Mouse (Mus musculus): Measurements from ENCODE around the gene Stat3. TPM values are rescaled to one million over a fixed set of nuclear protein-coding genes. Genes with fewer than 3 reads are reported as not detected.

Gene Stat3
- 44.8 and 45.1 TPM in 2 replicates for polyA plus RNA-seq (2015; fragmentation: Nextera tagmentation; extraction: Ambion mirVana)

DNA sequence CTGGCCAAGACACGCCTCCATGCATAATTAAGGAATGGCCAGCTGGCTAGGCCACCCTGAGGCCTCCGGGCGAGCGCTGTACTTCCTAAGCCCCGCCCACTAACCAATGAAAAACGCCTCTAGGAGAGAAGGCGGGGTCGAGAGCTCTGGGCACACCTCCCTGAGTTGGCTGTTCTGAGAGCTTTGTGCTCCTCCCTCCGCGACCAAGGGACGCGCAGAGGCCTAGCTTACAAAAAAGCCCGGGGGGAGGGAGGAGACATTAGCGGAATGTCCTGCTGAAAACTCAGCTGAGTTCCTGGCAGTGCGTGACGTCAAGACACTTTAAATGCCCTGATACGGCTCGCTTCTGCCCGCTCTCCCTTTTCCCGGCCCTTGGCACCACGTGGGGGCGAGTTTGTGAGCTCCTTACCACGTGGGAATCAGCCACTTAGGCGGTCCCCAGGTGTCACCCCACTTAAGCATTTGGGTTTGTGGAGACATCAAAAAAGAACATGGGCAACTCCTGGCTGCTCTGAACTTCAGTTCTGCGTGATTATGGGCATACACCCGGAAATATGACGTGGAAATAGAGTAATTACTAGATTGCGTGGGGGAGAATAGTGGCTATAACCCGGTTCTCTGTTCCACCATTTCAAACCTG lies at the start of gene Stat3:
Gene Stat3, minus strand, starts transcription at position 29 of the 640 bp plus-strand sequence.
- H3K36me3 ChIP-seq, result no peaks in the 10 kb centered on the region
- H3K27ac ChIP-seq, result peak within 1 kb of the TSS; percentile 84
- peak within 1 kb of the TSS; percentile 79 for H3K4me2 ChIP-seq
- H3K9ac ChIP-seq, result peak within 1 kb of the TSS; percentile 77
- WGBS, result under 1% methylated on average over 29 of the region's 29 CpGs
- peaks cover 24% of the 10 kb centered on the region for H3K4me1 ChIP-seq
- H3K4me3 ChIP-seq (replicated peaks), result peak within 1 kb of the TSS; percentile 78
- peak; percentile 95 for ATAC-seq (replicated peaks; ENCODE audit: low FRiP score)
- H3K9me3 ChIP-seq (replicated peaks), result no peaks in the 10 kb centered on the region
- no peaks in the 10 kb centered on the region for H3K27me3 ChIP-seq

DNA sequence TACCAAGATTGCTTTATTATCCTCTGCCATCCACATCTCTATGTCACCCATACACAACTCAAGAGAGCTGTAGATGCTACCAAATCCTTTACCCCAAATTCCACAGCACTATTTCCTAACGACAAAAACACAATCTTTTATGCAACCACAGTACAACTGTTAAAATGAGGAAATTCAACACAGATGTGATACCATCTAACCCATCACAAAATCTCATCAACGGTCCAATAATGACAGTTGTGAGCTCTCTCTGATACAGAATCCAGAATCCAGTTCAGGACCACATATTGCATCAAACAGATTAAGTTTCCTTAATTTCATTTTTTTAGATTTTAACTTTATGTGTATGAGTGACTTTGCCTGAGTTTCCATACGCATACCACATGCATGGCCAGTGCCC lies 49.3 kb upstream of the Stat3 start:
- WGBS, result 86% methylated on average over 3 of the region's 3 CpGs
- no peak for ATAC-seq (replicated peaks; ENCODE audit: low FRiP score)
- Histone ChIP-seq H3K27ac (no peak overlapping the region), H3K4me2 (no peak overlapping the region), H3K36me3 (no peaks in the 10 kb centered on the region), H3K27me3 (no peaks in the 10 kb centered on the region; the same call in 1 of the 2 replicates), H3K9me3 (replicated peaks) (no peaks in the 10 kb centered on the region), H3K4me1 (0 out of 2 replicates have a peak, but pooled peaks cover 1% of the 10 kb centered on the region), H3K4me3 (replicated peaks) (no peak overlapping the region), H3K9ac (no peak overlapping the region)

DNA sequence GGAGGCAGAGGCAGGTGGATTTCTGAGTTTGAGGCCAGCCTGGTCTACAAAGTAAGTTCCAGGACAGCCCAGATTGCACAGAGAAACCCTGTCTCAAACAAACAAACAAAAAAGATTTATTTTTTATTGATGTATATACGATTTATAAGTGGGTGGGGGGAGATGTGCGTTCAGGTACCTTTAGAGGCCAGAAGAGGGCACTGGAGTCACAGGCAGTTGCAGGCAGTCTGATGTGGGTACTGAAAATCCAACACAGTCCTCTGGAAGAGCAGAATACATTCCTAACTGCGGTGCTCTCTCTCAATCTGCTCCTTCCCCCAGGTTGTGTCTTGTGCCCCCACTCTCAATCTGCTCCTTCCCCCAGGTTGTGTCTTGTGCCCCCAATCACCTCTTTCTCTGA lies 46.3 kb upstream of the Stat3 start:
- 60% methylated on average over 3 of the region's 3 CpGs for WGBS
- Histone ChIP-seq H3K9ac (no peak overlapping the region), H3K27me3 (peaks cover 18% of the 10 kb centered on the region), H3K9me3 (replicated peaks) (no peaks in the 10 kb centered on the region), H3K4me2 (no peak overlapping the region), H3K4me1 (peaks cover 9% of the 10 kb centered on the region; the same call in 1 of the 2 replicates), H3K36me3 (no peaks in the 10 kb centered on the region), H3K4me3 (replicated peaks) (no peak overlapping the region), H3K27ac (no peak overlapping the region)
- ATAC-seq (replicated peaks; ENCODE audit: low FRiP score), result no peak

- H3K4me2 ChIP-seq, result no peak overlapping the region
- H3K27ac ChIP-seq, result no peak overlapping the region
- 75% methylated on average over 7 of the region's 7 CpGs for WGBS
- H3K4me3 ChIP-seq (replicated peaks), result peak overlapping the region; percentile 43; the same call in 1 of the 2 replicates
- H3K9ac ChIP-seq, result no peak overlapping the region; the same call in 1 of the 2 replicates
- H3K9me3 ChIP-seq (replicated peaks), result no peaks in the 10 kb centered on the region
- H3K4me1 ChIP-seq, result peaks cover 20% of the 10 kb centered on the region
- ATAC-seq (replicated peaks; ENCODE audit: low FRiP score), result no peak
- peaks cover 18% of the 10 kb centered on the region for H3K27me3 ChIP-seq
- H3K36me3 ChIP-seq, result no peaks in the 10 kb centered on the region
Measured at GRCm38 (mm10) chr11:100983778-100984131, 44.4 kb upstream of the Stat3 start.

GRCm38 (mm10) chr11:100983125-100983777 lies 43.9 kb upstream of the Stat3 start:
- Histone ChIP-seq H3K36me3 (no peaks in the 10 kb centered on the region), H3K27me3 (peaks cover 18% of the 10 kb centered on the region), H3K27ac (no peak overlapping the region), H3K9ac (peak overlapping the region; percentile 44), H3K4me2 (peak overlapping the region; percentile 70), H3K4me1 (peaks cover 20% of the 10 kb centered on the region), H3K9me3 (replicated peaks) (no peaks in the 10 kb centered on the region), H3K4me3 (replicated peaks) (peak overlapping the region; percentile 43)
- peak; percentile 71; the same call in 1 of the 2 replicates for ATAC-seq (replicated peaks; ENCODE audit: low FRiP score)
- WGBS, result 3% methylated on average over 20 of the region's 20 CpGs

DNA sequence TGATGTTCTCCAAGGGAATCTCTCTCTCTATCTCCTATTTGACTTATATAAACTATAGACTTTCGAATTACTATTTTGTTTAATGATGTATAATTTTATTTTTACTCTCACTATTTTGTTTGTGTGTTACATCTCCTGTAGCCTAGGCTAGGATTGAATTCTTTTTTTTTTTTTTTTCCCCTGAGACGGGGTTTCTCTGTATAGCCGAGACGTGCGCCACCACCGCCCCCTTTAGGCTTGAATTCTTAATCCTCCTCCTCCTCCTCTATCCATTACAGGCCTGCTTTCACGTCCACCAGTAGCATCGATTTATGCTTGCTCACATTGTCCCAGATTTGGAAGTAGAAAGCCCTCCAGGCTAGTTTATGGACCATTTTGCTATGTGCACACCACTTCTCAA lies 42.7 kb upstream of the Stat3 start:
- Histone ChIP-seq H3K4me2 (no peak overlapping the region), H3K9ac (no peak overlapping the region), H3K27me3 (peaks cover 18% of the 10 kb centered on the region), H3K4me1 (peaks cover 20% of the 10 kb centered on the region), H3K9me3 (replicated peaks) (no peaks in the 10 kb centered on the region), H3K36me3 (no peaks in the 10 kb centered on the region), H3K27ac (no peak overlapping the region), H3K4me3 (replicated peaks) (no peak overlapping the region)
- 25% methylated on average over 8 of the region's 8 CpGs for WGBS
- no peak for ATAC-seq (replicated peaks; ENCODE audit: low FRiP score)

DNA sequence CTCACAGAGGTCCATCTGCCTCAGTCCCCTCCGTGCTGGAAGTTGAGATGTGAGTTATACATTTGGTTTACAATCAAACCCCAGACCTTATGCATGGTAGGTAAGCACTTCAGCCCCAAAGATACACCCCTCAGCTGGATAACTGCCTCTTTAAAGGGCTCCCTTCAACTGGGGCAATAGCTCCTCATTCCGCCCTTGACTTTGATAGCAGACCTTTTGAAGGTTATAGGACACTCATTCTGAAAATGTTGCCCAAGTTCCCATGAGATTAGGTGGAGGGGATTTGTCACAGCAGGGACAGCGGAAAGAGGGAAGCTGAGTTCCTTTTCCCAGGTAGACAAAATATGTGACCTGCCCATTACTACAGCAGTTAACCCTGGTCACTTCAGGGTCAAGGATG lies 41.9 kb upstream of the Stat3 start:
- no peaks in the 10 kb centered on the region for H3K9me3 ChIP-seq (replicated peaks)
- peaks cover 18% of the 10 kb centered on the region for H3K27me3 ChIP-seq
- H3K9ac ChIP-seq, result no peak overlapping the region
- no peak overlapping the region for H3K27ac ChIP-seq
- peaks cover 20% of the 10 kb centered on the region for H3K4me1 ChIP-seq
- 63% methylated on average over 3 of the region's 3 CpGs for WGBS
- H3K36me3 ChIP-seq, result no peaks in the 10 kb centered on the region
- ATAC-seq (replicated peaks; ENCODE audit: low FRiP score), result no peak
- no peak overlapping the region for H3K4me2 ChIP-seq
- H3K4me3 ChIP-seq (replicated peaks), result no peak overlapping the region

DNA sequence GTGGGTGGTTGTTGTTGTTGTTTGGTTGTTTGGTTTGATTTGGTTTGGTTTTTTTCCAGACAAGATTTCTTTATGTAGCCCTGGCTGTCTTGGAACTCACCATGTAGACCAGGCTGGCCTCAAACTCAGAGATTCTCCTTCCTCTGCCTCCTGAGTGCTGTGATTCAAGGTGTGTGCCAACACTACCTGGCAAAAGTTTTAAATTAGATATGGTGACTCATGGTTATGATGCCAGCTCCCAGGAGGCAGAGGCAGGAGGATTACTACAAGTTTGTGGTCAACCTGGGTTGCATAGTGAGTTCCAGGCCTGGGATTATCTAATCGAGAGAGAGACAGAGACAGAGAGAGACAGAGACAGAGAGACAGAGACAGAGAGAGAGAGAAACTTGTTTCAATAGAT lies 41.1 kb upstream of the Stat3 start:
- ATAC-seq (replicated peaks; ENCODE audit: low FRiP score), result no peak
- peak overlapping the region; percentile 69 for H3K27ac ChIP-seq
- no peak overlapping the region for H3K4me2 ChIP-seq
- H3K9me3 ChIP-seq (replicated peaks), result no peaks in the 10 kb centered on the region
- peaks cover 20% of the 10 kb centered on the region for H3K4me1 ChIP-seq
- WGBS, result 82% methylated on average over 1 of the region's 1 CpGs
- H3K9ac ChIP-seq, result no peak overlapping the region
- no peak overlapping the region for H3K4me3 ChIP-seq (replicated peaks)
- H3K36me3 ChIP-seq, result no peaks in the 10 kb centered on the region
- peaks cover 18% of the 10 kb centered on the region for H3K27me3 ChIP-seq

- Histone ChIP-seq H3K9ac (no peak overlapping the region), H3K4me1 (peaks cover 20% of the 10 kb centered on the region), H3K4me2 (no peak overlapping the region), H3K27me3 (peaks cover 18% of the 10 kb centered on the region), H3K36me3 (no peaks in the 10 kb centered on the region), H3K4me3 (replicated peaks) (no peak overlapping the region), H3K9me3 (replicated peaks) (no peaks in the 10 kb centered on the region), H3K27ac (peak overlapping the region; percentile 69)
- ATAC-seq (replicated peaks; ENCODE audit: low FRiP score), result peak; percentile 54; the same call in 1 of the 2 replicates
- 28% methylated on average over 8 of the region's 8 CpGs for WGBS
Measured at GRCm38 (mm10) chr11:100979887-100980286, 40.5 kb upstream of the Stat3 start.

DNA sequence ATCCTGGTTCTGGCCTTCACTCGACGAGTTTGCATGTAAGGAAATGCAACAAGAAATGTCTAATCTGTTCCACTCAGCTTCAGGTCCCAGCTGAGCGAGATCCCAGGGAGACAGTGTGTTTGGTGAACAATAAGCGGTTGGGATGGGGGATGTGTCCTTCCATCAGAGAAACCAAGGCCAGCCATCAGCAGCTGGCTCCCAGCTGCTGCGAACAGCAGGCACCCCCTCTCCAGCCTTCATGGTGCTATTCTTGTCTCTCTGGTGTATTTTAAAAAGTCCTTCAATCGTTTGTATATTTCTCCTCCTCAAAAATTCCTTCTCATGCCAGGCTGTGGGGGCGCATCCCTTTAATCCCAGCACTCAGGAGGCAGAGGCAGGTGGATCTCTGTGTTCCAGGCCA lies 35.9 kb upstream of the Stat3 start:
- no peak overlapping the region for H3K9ac ChIP-seq
- no peaks in the 10 kb centered on the region for H3K9me3 ChIP-seq (replicated peaks)
- H3K27ac ChIP-seq, result no peak overlapping the region
- 72% methylated on average over 7 of the region's 7 CpGs for WGBS
- ATAC-seq (replicated peaks; ENCODE audit: low FRiP score), result no peak
- H3K4me2 ChIP-seq, result no peak overlapping the region
- H3K4me1 ChIP-seq, result peaks cover 23% of the 10 kb centered on the region
- no peak overlapping the region for H3K4me3 ChIP-seq (replicated peaks)
- H3K27me3 ChIP-seq, result peaks cover 33% of the 10 kb centered on the region
- H3K36me3 ChIP-seq, result no peaks in the 10 kb centered on the region

GRCm38 (mm10) chr11:100974381-100974970 lies 35.1 kb upstream of the Stat3 start:
- H3K4me1 ChIP-seq, result peaks cover 24% of the 10 kb centered on the region
- no peak for ATAC-seq (replicated peaks; ENCODE audit: low FRiP score)
- H3K27ac ChIP-seq, result no peak overlapping the region
- no peak overlapping the region for H3K4me2 ChIP-seq
- no peaks in the 10 kb centered on the region for H3K36me3 ChIP-seq
- no peak overlapping the region for H3K4me3 ChIP-seq (replicated peaks)
- WGBS, result 65% methylated on average over 14 of the region's 14 CpGs
- no peak overlapping the region for H3K9ac ChIP-seq
- peaks cover 40% of the 10 kb centered on the region for H3K27me3 ChIP-seq
- H3K9me3 ChIP-seq (replicated peaks), result no peaks in the 10 kb centered on the region

DNA sequence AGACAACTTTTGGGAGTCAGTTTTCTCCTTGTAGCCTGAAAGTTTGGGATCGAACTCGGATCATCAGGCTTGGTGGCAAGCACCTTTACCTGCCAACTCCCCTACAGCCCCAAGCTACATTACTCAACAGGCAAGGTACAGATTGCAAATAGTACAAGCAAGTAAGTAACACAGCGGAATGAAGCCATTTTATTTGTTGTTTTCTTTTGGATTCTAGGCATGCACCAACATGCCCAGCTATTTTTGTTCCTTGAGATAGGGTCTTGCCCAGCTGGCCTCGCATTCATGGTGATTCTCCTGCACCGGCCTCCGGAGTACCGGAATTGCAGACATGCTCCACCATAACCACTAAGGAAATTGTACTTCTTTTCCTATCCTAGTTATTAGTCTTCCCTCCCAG lies 33.9 kb upstream of the Stat3 start:
- ATAC-seq (replicated peaks; ENCODE audit: low FRiP score), result no peak
- no peak overlapping the region for H3K9ac ChIP-seq
- H3K4me2 ChIP-seq, result no peak overlapping the region
- H3K27ac ChIP-seq, result no peak overlapping the region
- H3K27me3 ChIP-seq, result peaks cover 53% of the 10 kb centered on the region
- H3K4me1 ChIP-seq, result peaks cover 30% of the 10 kb centered on the region
- H3K36me3 ChIP-seq, result no peaks in the 10 kb centered on the region
- no peaks in the 10 kb centered on the region for H3K9me3 ChIP-seq (replicated peaks)
- no peak overlapping the region for H3K4me3 ChIP-seq (replicated peaks)
- WGBS, result 88% methylated on average over 7 of the region's 7 CpGs
